Mouse (Mus musculus) kidney, embryonic 14.5 days (tissue): Measurements from ENCODE around the gene Plekha5. TPM values are rescaled to one million over a fixed set of nuclear protein-coding genes. Genes with fewer than 3 reads are reported as not detected.

ENCODE experiments used
- ATAC-seq: fragments of 200-750 bp; cut with Nextera tagmentation; 2 replicates; pipeline ENCODE4 v1.8.0; 2017; ENCODE audit warnings: moderate number of reproducible peaks, mild to moderate bottlenecking, moderate TSS enrichment, moderate library complexity; ENCODE audit not compliant: low FRiP score, low TSS enrichment
- H3K27ac ChIP-seq: fragments of 300-500 bp; sonication (generic); 2 replicates; pipeline ENCODE4 v1.5.1; 2014; ENCODE audit warnings: low read depth, mild to moderate bottlenecking, low read length, moderate library complexity, mixed read lengths
- H3K27me3 ChIP-seq: fragments of 300-500 bp; sonication (generic); 2 replicates; pipeline ENCODE4 v1.6.1; 2014; ENCODE audit warnings: mild to moderate bottlenecking, low read length; ENCODE audit not compliant: control insufficient read depth, insufficient read depth
- H3K36me3 ChIP-seq: fragments of 300-500 bp; sonication (generic); 2 replicates; pipeline ENCODE4 v1.6.1; 2014; ENCODE audit warnings: low read length, mixed read lengths; ENCODE audit not compliant: control insufficient read depth, insufficient read depth
- H3K4me1 ChIP-seq: fragments of 300-500 bp; sonication (generic); 2 replicates; pipeline ENCODE4 v1.6.1; 2014; ENCODE audit warnings: low read length, mixed read lengths; ENCODE audit not compliant: control insufficient read depth, insufficient read depth
- H3K4me2 ChIP-seq: fragments of 300-500 bp; sonication (generic); replicated peaks from 2 replicates; pipeline ENCODE4 v1.6.1; 2014; ENCODE audit warnings: low read depth, mild to moderate bottlenecking, low read length
- H3K4me3 ChIP-seq: fragments of 300-500 bp; sonication (generic); 2 replicates; pipeline ENCODE4 v1.5.1; 2014; ENCODE audit warnings: mild to moderate bottlenecking, low read length
- H3K9ac ChIP-seq: fragments of 300-500 bp; sonication (generic); 2 replicates; pipeline ENCODE4 v1.6.1; 2014; ENCODE audit warnings: low read depth, mild to moderate bottlenecking, low read length, moderate library complexity
- H3K9me3 ChIP-seq: fragments of 300-500 bp; sonication (generic); 2 replicates; pipeline ENCODE4 v1.6.1; 2016; ENCODE audit warnings: low read length; ENCODE audit not compliant: control insufficient read depth
- WGBS: fragments of 180-500 bp; shearing (Covaris S2); extraction: QIAGEN DNeasy Blood & Tissue Kit; methylation state at CpG from one replicate; pipeline ENCODE4 v1.1.7; 2014; 5-methylcytosine and 5-hydroxymethylcytosine counted together
- polyA plus RNA-seq: library from polyadenylated mRNA; unstranded; fragments of >200 nt; fragmentation: Nextera tagmentation; extraction: Ambion mirVana; gene quantifications from 2 replicates; pipeline ENCODE4 v1.2.1, GENCODE M21; 2014

The Plekha5 gene
- polyA plus RNA-seq, 1 experiment from 2014 or later: 63.4 TPM

DNA sequence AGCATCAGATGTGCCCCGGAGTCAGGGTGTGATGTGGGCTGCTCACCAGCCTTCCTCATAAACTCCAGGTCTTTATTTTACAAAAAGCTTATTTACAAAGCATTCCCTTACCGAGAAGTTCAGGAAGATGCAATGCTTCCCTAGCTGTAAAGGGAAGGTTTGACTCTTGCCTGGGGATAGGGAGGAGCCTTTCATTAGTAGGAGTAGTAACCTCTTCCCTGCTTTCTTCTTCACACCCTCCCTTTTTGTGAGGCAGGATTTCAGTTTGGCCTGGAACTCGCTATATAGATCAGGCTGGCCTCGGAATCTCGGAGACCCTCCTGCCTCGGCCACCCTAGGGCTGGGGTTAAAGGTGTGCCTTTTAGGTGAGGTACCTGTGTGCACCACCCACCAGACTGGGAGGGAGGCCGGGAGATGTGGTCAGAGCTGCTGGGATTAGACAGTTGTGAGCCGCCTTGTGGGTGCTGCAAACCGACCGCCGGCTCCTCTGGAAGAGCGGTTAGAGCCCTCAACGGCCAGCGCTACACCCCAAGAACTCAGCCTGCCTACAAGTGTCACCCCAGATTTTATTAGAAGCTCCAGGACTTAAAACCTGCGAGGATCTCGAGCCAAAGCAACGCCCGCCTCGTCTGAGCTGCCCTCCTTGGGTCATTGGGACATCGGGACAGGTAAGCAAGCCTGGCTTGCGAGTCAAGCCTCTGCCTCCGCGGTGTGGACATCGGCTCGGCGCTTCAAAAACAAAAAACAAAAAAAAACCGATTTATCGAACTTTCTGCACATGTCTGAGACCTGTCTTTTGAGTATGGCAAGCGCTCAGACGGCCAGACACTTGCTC lies 198.8 kb downstream of the Plekha5 start, which contains the start of gene Aebp2:
TSS of gene Aebp2 (plus strand) at position 273 of the 835 bp plus-strand sequence.
- Histone ChIP-seq H3K4me1 (peaks cover 17% of the 10 kb centered on the region), H3K36me3 (no peaks in the 10 kb centered on the region), H3K9me3 (no peaks in the 10 kb centered on the region), H3K27ac (peak within 1 kb of the TSS; percentile 93), H3K4me3 (peak within 1 kb of the TSS; percentile 99), H3K4me2 (peak within 1 kb of the TSS; percentile 64), H3K27me3 (no peaks in the 10 kb centered on the region), H3K9ac (peak within 1 kb of the TSS; percentile 99)
- 37% methylated on average over 30 of the region's 30 CpGs for WGBS
- ATAC-seq: peak; percentile 8

GRCm38 (mm10) chr6:140623226-140624095 lies 199.6 kb downstream of the Plekha5 start:
- Histone ChIP-seq H3K9me3 (no peaks in the 10 kb centered on the region), H3K4me3 (peak overlapping the region; percentile 99), H3K9ac (peak overlapping the region; percentile 99), H3K4me1 (peaks cover 17% of the 10 kb centered on the region), H3K36me3 (no peaks in the 10 kb centered on the region), H3K4me2 (peak overlapping the region; percentile 64), H3K27me3 (no peaks in the 10 kb centered on the region), H3K27ac (peak overlapping the region; percentile 93)
- peak; percentile 92 for ATAC-seq
- under 1% methylated on average over 81 of the region's 117 CpGs for WGBS

GRCm38 (mm10) chr6:140624096-140625051 lies 200.5 kb downstream of the Plekha5 start:
- H3K27me3 ChIP-seq: no peaks in the 10 kb centered on the region
- peak overlapping the region; percentile 93 for H3K27ac ChIP-seq
- H3K4me2 ChIP-seq: peak overlapping the region; percentile 64
- ATAC-seq: peak; percentile 21
- no peaks in the 10 kb centered on the region for H3K9me3 ChIP-seq
- peaks cover 17% of the 10 kb centered on the region for H3K4me1 ChIP-seq
- peak overlapping the region; percentile 99 for H3K9ac ChIP-seq
- no peaks in the 10 kb centered on the region for H3K36me3 ChIP-seq
- peak overlapping the region; percentile 99 for H3K4me3 ChIP-seq
- WGBS: under 1% methylated on average over 72 of the region's 80 CpGs

- H3K4me1 ChIP-seq: peaks cover 17% of the 10 kb centered on the region
- H3K9ac ChIP-seq: no peak overlapping the region
- H3K9me3 ChIP-seq: no peaks in the 10 kb centered on the region
- no peak for ATAC-seq
- no peaks in the 10 kb centered on the region for H3K27me3 ChIP-seq
- no peak overlapping the region for H3K4me3 ChIP-seq
- H3K4me2 ChIP-seq: no peak overlapping the region
- WGBS: 88% methylated on average over 4 of the region's 4 CpGs
- peaks cover 5% of the 10 kb centered on the region for H3K36me3 ChIP-seq
- H3K27ac ChIP-seq: no peak overlapping the region
These were observed 205.5 kb downstream of the Plekha5 start for GRCm38 (mm10) chr6:140629176-140629859.

GRCm38 (mm10) chr6:140630306-140630705 lies 206.5 kb downstream of the Plekha5 start:
- ATAC-seq: no peak
- peaks cover 8% of the 10 kb centered on the region for H3K36me3 ChIP-seq
- H3K27me3 ChIP-seq: no peaks in the 10 kb centered on the region
- H3K4me3 ChIP-seq: no peak overlapping the region
- H3K4me2 ChIP-seq: no peak overlapping the region
- H3K9me3 ChIP-seq: no peaks in the 10 kb centered on the region
- no peak overlapping the region for H3K27ac ChIP-seq
- H3K4me1 ChIP-seq: peaks cover 17% of the 10 kb centered on the region
- WGBS: 81% methylated on average over 4 of the region's 4 CpGs
- no peak overlapping the region for H3K9ac ChIP-seq

GRCm38 (mm10) chr6:140633616-140634015 lies 209.8 kb downstream of the Plekha5 start:
- Histone ChIP-seq H3K27me3 (no peaks in the 10 kb centered on the region), H3K4me3 (no peak overlapping the region), H3K9me3 (no peaks in the 10 kb centered on the region), H3K4me1 (no peaks in the 10 kb centered on the region), H3K36me3 (peaks cover 38% of the 10 kb centered on the region), H3K4me2 (no peak overlapping the region), H3K27ac (no peak overlapping the region), H3K9ac (no peak overlapping the region)
- 83% methylated on average over 8 of the region's 8 CpGs for WGBS
- ATAC-seq: no peak

- H3K4me3 ChIP-seq: no peak overlapping the region
- 92% methylated on average over 4 of the region's 4 CpGs for WGBS
- peaks cover 60% of the 10 kb centered on the region for H3K36me3 ChIP-seq
- no peak overlapping the region for H3K27ac ChIP-seq
- H3K4me2 ChIP-seq: no peak overlapping the region
- H3K27me3 ChIP-seq: no peaks in the 10 kb centered on the region
- H3K9ac ChIP-seq: no peak overlapping the region
- ATAC-seq: no peak
- H3K4me1 ChIP-seq: no peaks in the 10 kb centered on the region
- no peaks in the 10 kb centered on the region for H3K9me3 ChIP-seq
These were observed 212.4 kb downstream of the Plekha5 start for GRCm38 (mm10) chr6:140636290-140636689.

- no peak overlapping the region for H3K27ac ChIP-seq
- ATAC-seq: no peak
- no peak overlapping the region for H3K4me2 ChIP-seq
- no peak overlapping the region for H3K4me3 ChIP-seq
- H3K9me3 ChIP-seq: no peaks in the 10 kb centered on the region
- no peaks in the 10 kb centered on the region for H3K27me3 ChIP-seq
- no peaks in the 10 kb centered on the region for H3K4me1 ChIP-seq
- 95% methylated on average over 7 of the region's 7 CpGs for whole genome bisulfite sequencing
- no peak overlapping the region for H3K9ac ChIP-seq
- peaks cover 73% of the 10 kb centered on the region for H3K36me3 ChIP-seq
These were observed 218.2 kb downstream of the Plekha5 start for GRCm38 (mm10) chr6:140642010-140642409.
